Mouse (Mus musculus) MEL (cell line): ENCODE results near the gene Vsx1. TPM values are rescaled to one million over a fixed set of nuclear protein-coding genes. Genes with fewer than 3 reads are reported as not detected.

Experiments
- DNase-seq: peaks from one replicate; pipeline ENCODE4 v3.0.0; 2011; ENCODE audit warnings: low read depth, low spot score
- H3K27ac ChIP-seq: 2 replicates; pipeline ENCODE4 v1.5.1; 2012; ENCODE audit warnings: low read depth, mild to moderate bottlenecking, control low read depth, low read length, moderate library complexity; ENCODE audit not compliant: control insufficient read depth
- H3K27me3 ChIP-seq, 2 experiments: fragments of 150-350 bp in 1 of 2; sonication (generic) in 1 of 2; 2 replicates each; pipeline ENCODE4 v1.6.1; 2012; ENCODE audit warnings: low read length in 2 of 2, mild to moderate bottlenecking in 2 of 2, improper control_type of control experiment in 1 of 2, moderate library complexity in 1 of 2; ENCODE audit not compliant: insufficient read depth in 2 of 2, control insufficient read depth in 1 of 2
- H3K36me3 ChIP-seq, 2 experiments: 2 replicates each; pipeline ENCODE4 v1.6.1; 2012 to 2014; ENCODE audit warnings: low read length in 2 of 2, improper control_type of control experiment in 1 of 2, inconsistent platforms in 1 of 2, mild to moderate bottlenecking in 1 of 2; ENCODE audit not compliant: insufficient read depth in 2 of 2, control insufficient read depth in 1 of 2
- H3K4me1 ChIP-seq, 2 experiments: fragments of 150-350 bp in 1 of 2; sonication (generic) in 1 of 2; 2 replicates each; pipeline ENCODE4 v1.6.1; 2012; ENCODE audit warnings: low read length in 2 of 2, improper control_type of control experiment in 1 of 2, mild to moderate bottlenecking in 1 of 2; ENCODE audit not compliant: insufficient read depth in 2 of 2, control insufficient read depth in 1 of 2
- H3K4me3 ChIP-seq, 2 experiments: fragments of 150-350 bp in 1 of 2; sonication (generic) in 1 of 2; 2 replicates each; pipeline ENCODE4 v1.5.1; 2012; ENCODE audit warnings: low read depth in 2 of 2, low read length in 2 of 2, mild to moderate bottlenecking in 2 of 2, moderate library complexity in 2 of 2, control low read depth in 1 of 2, improper control_type of control experiment in 1 of 2; ENCODE audit not compliant: control insufficient read depth in 1 of 2, insufficient read depth in 1 of 2
- H3K79me2 ChIP-seq: 2 replicates; pipeline ENCODE4 v1.6.1; 2012; ENCODE audit warnings: mild to moderate bottlenecking, low read length, moderate library complexity; ENCODE audit not compliant: control insufficient read depth, poor library complexity, insufficient read depth
- H3K9ac ChIP-seq: 2 replicates; pipeline ENCODE4 v1.6.1; 2012; ENCODE audit warnings: low read depth, mild to moderate bottlenecking, control low read depth, low read length, moderate library complexity; ENCODE audit not compliant: control insufficient read depth, poor library complexity, severe bottlenecking
- H3K9me3 ChIP-seq: fragments of 150-350 bp; sonication (generic); replicated peaks from 2 replicates; pipeline ENCODE4 v1.6.1; 2012; ENCODE audit warnings: mild to moderate bottlenecking, low read length, improper control_type of control experiment, moderate library complexity; ENCODE audit not compliant: insufficient read depth
- BHLHE40 ChIP-seq: IDR thresholded peaks from 2 replicates; pipeline ENCODE4 v1.6.1; 2012; ENCODE audit warnings: low read depth, mild to moderate bottlenecking, inconsistent platforms, low read length, improper control_type of control experiment, borderline replicate concordance
- ELF1 ChIP-seq: IDR thresholded peaks from 2 replicates; pipeline ENCODE4 v1.6.1; 2014; ENCODE audit warnings: low read depth, mild to moderate bottlenecking, inconsistent platforms, low read length, improper control_type of control experiment, moderate library complexity
- EP300 ChIP-seq, 2 experiments: IDR thresholded peaks; 2 replicates each; pipeline ENCODE4 v1.6.1; 2011; ENCODE audit warnings: improper control_type of control experiment in 2 of 2, low read length in 2 of 2, low read depth in 1 of 2, mild to moderate bottlenecking in 1 of 2
- ETS1 ChIP-seq: IDR thresholded peaks from 2 replicates; pipeline ENCODE4 v1.6.1; 2012; ENCODE audit warnings: low read depth, mild to moderate bottlenecking, inconsistent platforms, low read length, improper control_type of control experiment, moderate library complexity
- GATA1 ChIP-seq: IDR thresholded peaks from 2 replicates; pipeline ENCODE4 v1.6.1; 2011; ENCODE audit warnings: low read depth, low read length, improper control_type of control experiment
- KAT2A ChIP-seq: conservative IDR thresholded peaks from 2 replicates; pipeline ENCODE4 v1.6.1; 2012; ENCODE audit warnings: low read depth, low read length, improper control_type of control experiment, inconsistent platforms
- MAX ChIP-seq: IDR thresholded peaks from 2 replicates; pipeline ENCODE4 v1.6.1; 2011; ENCODE audit warnings: low read length, improper control_type of control experiment
- MEF2A ChIP-seq: IDR thresholded peaks from 2 replicates; pipeline ENCODE4 v1.6.1; 2014; ENCODE audit warnings: low read depth, mild to moderate bottlenecking, inconsistent platforms, low read length, improper control_type of control experiment; ENCODE audit not compliant: poor library complexity, insufficient replicate concordance, severe bottlenecking; ENCODE audit errors: extremely low read depth
- MXI1 ChIP-seq: IDR thresholded peaks from 2 replicates; pipeline ENCODE4 v1.6.1; 2011; ENCODE audit warnings: mild to moderate bottlenecking, low read depth, low read length, improper control_type of control experiment
- MYB ChIP-seq: IDR thresholded peaks from 2 replicates; pipeline ENCODE4 v1.6.1; 2011; ENCODE audit warnings: mild to moderate bottlenecking, low read depth, low read length, improper control_type of control experiment
- MYC ChIP-seq: IDR thresholded peaks from 2 replicates; pipeline ENCODE4 v1.6.1; 2011; ENCODE audit warnings: low read depth, mild to moderate bottlenecking, low read length, improper control_type of control experiment, moderate library complexity
- NELFE ChIP-seq: IDR thresholded peaks from 2 replicates; pipeline ENCODE4 v1.6.1; 2011; ENCODE audit warnings: low read depth, low read length, improper control_type of control experiment
- NRF1 ChIP-seq: IDR thresholded peaks from 2 replicates; pipeline ENCODE4 v1.6.1; 2014; ENCODE audit warnings: low read depth, mild to moderate bottlenecking, inconsistent platforms, low read length, improper control_type of control experiment, moderate library complexity; ENCODE audit not compliant: poor library complexity, insufficient read depth, severe bottlenecking
- POLR2AphosphoS5 ChIP-seq: IDR thresholded peaks from 2 replicates; pipeline ENCODE4 v1.6.1; 2012; ENCODE audit warnings: low read depth, borderline replicate concordance, mild to moderate bottlenecking, inconsistent platforms, low read length, moderate library complexity, mixed read lengths
- RAD21 ChIP-seq: IDR thresholded peaks from 2 replicates; pipeline ENCODE4 v1.6.1; 2011; ENCODE audit warnings: mild to moderate bottlenecking, low read depth, low read length, improper control_type of control experiment
- RCOR1 ChIP-seq: IDR thresholded peaks from 2 replicates; pipeline ENCODE4 v1.6.1; 2012; ENCODE audit warnings: low read depth, mild to moderate bottlenecking, inconsistent platforms, low read length, improper control_type of control experiment
- SMC3 ChIP-seq: IDR thresholded peaks from 2 replicates; pipeline ENCODE4 v1.6.1; 2011; ENCODE audit warnings: low read depth, low read length, improper control_type of control experiment
- TCF12 ChIP-seq: IDR thresholded peaks from 2 replicates; pipeline ENCODE4 v1.6.1; 2014; ENCODE audit warnings: low read depth, mild to moderate bottlenecking, inconsistent platforms, low read length, improper control_type of control experiment, moderate library complexity
- UBTF ChIP-seq: IDR thresholded peaks from 2 replicates; pipeline ENCODE4 v1.6.1; 2012; ENCODE audit warnings: low read depth, mild to moderate bottlenecking, inconsistent platforms, low read length, improper control_type of control experiment, moderate library complexity, borderline replicate concordance; ENCODE audit not compliant: insufficient read depth
- USF1 ChIP-seq: IDR thresholded peaks from 2 replicates; pipeline ENCODE4 v1.6.1; 2014; ENCODE audit warnings: low read depth, mild to moderate bottlenecking, inconsistent platforms, low read length, improper control_type of control experiment, moderate library complexity
- ZC3H11A ChIP-seq: IDR thresholded peaks from 2 replicates; pipeline ENCODE4 v1.6.1; 2012; ENCODE audit warnings: low read depth, mild to moderate bottlenecking, inconsistent platforms, low read length, improper control_type of control experiment
- ZKSCAN1 ChIP-seq: IDR thresholded peaks from 2 replicates; pipeline ENCODE4 v1.6.1; 2012; ENCODE audit warnings: low read depth, mild to moderate bottlenecking, inconsistent platforms, low read length, improper control_type of control experiment, moderate library complexity
- ZNF384 ChIP-seq: IDR thresholded peaks from 2 replicates; pipeline ENCODE4 v1.6.1; 2012; ENCODE audit warnings: low read depth, mild to moderate bottlenecking, inconsistent platforms, low read length, improper control_type of control experiment
- polyA plus RNA-seq, 2 experiments: library from polyadenylated mRNA; stranded (reverse) in 1 of 2; unstranded in 1 of 2; fragments of >175 nt in 1 of 2; fragments of >200 nt in 1 of 2; gene quantifications; 2 replicates each; pipeline versions ENCODE4 v1.2.1 to v1.2.4; 2012; ENCODE audit warnings: low replicate concordance in 2 of 2, low read depth in 1 of 2; ENCODE audit not compliant: insufficient read length in 2 of 2, insufficient read depth in 1 of 2, missing spikeins in 1 of 2
- total RNA-seq: library from RNA; depleted of rRNA; stranded (reverse); fragments of 300-350 nt; gene quantifications from 2 replicates; pipeline ENCODE4 v1.2.3, GENCODE M21; 2012

The Vsx1 gene
- total and polyA plus RNA-seq, 3 experiments, result not detected

DNA sequence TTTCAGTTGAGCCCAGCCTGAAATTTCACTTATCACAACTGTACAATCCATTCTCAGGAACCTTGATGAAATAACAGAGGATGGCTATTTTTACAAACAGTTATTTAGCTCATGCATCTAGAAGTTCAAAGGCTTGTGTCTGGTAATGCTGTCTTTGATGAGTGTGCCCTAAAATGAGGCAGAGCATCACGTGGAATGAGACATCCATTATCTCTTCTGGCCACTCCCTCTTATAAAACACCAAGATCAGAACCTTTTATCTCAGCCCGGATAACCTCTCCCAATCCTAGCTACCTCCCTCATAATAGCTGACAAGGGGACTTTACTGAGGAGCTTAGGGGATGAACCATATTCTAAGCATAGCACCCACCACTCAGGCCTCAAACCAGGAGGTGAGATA lies 24.2 kb downstream of the Vsx1 start:
- Histone ChIP-seq H3K36me3 (peaks cover 0 to 34% of the 10 kb centered on the region in 2 experiments; a peak in 2 of 4 replicates), H3K27me3 (no peaks in the 10 kb centered on the region), H3K27ac (peak overlapping the region; percentile 64), H3K9ac (peak overlapping the region; percentile 16; the same call in 1 of the 2 replicates), H3K4me3 (no peak overlapping the region), H3K79me2 (no peaks in the 10 kb centered on the region; the same call in 1 of the 2 replicates), H3K9me3 (no peaks in the 10 kb centered on the region), H3K4me1 (peaks cover 19 to 40% of the 10 kb centered on the region in 2 experiments)
- no peak for TF ChIP-seq KAT2A
- TF ChIP-seq POLR2AphosphoS5, result no peak
- peak; percentile 45; the same call in 1 of the 2 replicates for TF ChIP-seq GATA1
- no peak for TF ChIP-seq SMC3
- TF ChIP-seq ETS1, result peak; percentile 27; the same call in 1 of the 2 replicates
- no peak for TF ChIP-seq MEF2A
- TF ChIP-seq RAD21, result no peak
- peak; percentile 74 for TF ChIP-seq USF1
- TF ChIP-seq UBTF, result no peak
- 0 out of 2 replicates have a peak, but pooled peaks have one; percentile 30 for TF ChIP-seq MYC
- no peak for TF ChIP-seq ELF1
- TF ChIP-seq MAX, result 0 out of 2 replicates have a peak, but pooled peaks have one; percentile 20
- no peak for TF ChIP-seq ZC3H11A
- TF ChIP-seq NELFE, result no peak
- TF ChIP-seq TCF12, result 0 out of 2 replicates have a peak, but pooled peaks have one; percentile 14
- peak in 1 of 2 experiments; percentile 32; a peak in 1 of 4 replicates for TF ChIP-seq EP300 (IDR thresholded peaks at IDR 0.05; ENCODE audit: low read depth in 1 of 2, low read length in 2 of 2)
- peak; percentile 51 for TF ChIP-seq MXI1
- no peak for TF ChIP-seq ZNF384
- no peak for TF ChIP-seq NRF1
- no peak for TF ChIP-seq MYB
- no peak for TF ChIP-seq ZKSCAN1
- no peak for TF ChIP-seq RCOR1
- TF ChIP-seq BHLHE40, result peak; percentile 34; the same call in 1 of the 2 replicates
- DNase-seq, result peak; percentile 23
